Mouse (Mus musculus) WW6 (cell line): ENCODE results near the gene Cdh13.
A peak's percentile ranks its signal among the peaks of the same experiment; 100 is the strongest.

Source experiments
- DNase-seq: peaks from one replicate; pipeline ENCODE4 v3.0.0-alpha.2; 2013; ENCODE audit warnings: low read depth, low spot score

The Cdh13 gene

DNA sequence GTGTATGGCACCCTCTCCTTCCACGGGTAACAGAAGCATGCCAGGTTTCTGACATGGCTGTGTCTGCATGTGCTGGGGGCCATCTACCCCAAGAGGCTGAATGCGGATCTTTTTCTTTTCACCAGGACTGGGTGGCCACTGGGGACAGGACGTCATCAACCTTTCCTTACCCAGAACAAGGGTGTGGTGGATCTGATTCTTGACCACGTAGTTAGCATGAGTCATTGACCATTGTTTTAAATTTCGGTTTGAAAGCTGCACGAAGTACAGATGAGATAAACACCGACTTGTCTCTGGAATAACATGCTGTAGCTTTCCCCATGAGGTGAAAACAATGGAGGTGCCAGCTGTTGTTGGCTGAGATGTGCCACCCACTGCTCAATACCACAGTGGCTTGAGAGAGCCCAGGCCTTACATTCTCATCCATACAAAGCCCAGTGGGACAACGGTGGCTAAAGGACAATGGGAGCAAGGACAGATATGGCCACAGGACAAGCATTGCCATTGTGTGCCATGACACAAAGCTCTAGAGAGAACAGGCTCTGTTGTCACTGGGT lies 161.2 kb downstream of the Cdh13 start:
- DNase-seq: no peak

DNA sequence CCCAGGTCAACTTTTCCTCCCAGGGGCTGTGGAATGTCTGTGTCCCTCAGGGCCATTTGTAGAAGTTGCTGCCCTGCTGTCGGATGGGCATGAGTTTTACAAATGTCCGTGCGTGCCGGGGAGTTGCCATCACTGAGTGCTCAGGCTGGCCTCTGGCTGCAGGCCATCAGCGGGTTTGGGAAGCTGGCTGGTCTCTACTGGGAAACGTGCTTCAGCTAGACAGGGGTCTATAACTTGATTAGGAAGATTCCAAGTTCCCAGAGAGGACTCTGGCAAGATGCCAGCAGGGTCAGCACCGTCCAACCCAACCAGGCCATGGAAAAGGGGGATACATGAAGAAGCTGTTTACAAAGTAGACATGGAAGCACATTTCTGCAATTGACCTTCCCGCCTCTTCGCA lies 163.0 kb downstream of the Cdh13 start:
- DNase-seq: no peak

DNA sequence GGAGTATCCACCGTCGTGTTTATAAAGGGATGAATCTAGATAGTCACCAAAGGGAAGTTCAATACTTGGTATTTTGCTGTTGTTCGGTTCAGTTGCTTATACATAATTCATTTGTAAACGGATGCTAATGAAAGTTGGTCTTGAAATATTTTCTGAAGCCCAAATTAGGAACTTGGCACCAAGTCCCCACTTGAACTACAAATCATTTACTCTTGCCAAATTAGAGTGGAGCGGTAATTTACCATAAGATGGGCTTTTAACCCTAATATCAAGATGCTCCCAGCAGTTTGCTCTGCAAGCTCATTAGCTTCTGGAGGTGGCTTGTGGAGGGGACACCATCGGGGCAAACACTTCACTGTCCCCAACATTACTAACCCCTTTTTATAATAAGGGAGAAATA lies 164.5 kb downstream of the Cdh13 start:
- no peak for DNase-seq

DNA sequence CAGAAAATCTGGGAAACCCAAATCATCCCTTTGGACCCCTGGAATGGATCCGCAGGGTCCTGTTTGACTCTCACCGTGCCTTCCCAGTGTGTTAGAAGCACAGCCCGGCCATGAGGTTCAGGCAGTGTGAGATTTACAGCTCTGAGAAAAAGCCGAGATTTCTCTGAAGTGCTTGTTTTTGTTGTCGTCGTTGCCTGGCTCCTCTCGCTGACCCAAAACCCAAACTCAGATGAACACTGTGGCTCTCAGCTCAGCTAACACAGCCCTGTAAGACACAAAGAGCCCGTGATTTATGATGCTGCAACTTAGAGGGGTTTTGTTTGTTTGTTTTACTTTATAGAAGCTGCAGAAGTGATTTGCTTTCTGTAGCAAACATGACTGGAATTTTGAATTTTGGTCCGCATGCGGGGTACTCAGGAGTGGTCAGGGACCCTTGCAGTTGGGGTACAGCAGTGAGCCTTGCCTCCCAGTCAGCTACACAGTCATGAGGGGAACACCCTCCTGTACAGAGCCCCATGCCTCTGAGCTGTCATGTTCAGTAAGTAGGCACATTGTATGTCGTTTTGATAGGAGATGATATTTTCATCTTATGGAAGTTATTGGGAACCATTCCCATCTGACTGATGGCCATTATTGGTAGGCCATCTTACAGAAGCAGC lies 169.0 kb downstream of the Cdh13 start:
- DNase-seq: no peak

DNA sequence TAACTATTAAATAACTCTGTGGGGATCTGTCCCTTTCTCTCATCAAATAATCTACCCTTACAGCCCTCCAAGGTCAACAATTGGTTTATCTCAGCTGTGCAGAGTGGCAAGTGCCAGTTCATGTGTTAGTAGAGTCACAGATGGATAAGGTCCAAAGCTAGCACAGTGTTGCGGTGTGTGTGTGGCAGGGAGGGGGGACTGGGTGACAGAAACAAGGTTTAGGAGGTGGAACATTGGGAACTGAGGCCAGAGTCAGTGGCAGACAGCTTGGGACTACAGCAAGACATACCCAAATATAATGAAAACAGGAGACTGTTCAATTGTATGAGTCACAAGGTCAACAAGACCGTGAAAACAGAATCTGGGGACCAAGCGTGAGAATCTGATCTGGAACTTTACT lies 171.7 kb downstream of the Cdh13 start:
- no peak for DNase-seq

DNA sequence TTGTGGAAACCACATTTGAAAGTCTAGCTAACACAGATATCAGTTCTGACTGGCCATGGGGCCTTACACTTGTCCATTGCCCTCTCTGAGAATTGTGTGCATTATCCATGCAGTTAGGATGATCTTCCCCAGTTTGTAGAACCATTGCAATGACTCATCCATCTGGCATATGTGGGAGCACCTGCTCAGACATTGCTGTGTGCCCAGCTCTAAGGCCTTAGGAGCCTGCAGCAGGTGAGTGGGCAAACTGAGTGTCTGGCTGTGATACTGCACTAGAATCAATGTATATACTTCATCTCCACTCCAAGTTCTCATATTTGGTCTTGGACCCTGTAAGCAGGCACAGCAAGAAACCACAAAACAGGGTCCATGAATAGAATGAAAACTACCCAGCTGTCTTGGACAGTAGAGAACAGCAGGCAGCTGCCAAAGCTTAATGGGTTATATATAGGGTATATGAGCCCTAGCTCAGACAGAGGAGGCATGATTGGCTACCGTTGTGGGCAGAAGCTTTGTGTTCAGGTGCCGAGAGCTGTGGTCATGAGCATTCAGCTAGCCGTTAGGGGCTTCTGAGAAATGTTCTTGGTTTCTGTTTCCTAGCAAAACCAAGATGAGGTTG lies 181.9 kb downstream of the Cdh13 start:
- no peak for DNase-seq

DNA sequence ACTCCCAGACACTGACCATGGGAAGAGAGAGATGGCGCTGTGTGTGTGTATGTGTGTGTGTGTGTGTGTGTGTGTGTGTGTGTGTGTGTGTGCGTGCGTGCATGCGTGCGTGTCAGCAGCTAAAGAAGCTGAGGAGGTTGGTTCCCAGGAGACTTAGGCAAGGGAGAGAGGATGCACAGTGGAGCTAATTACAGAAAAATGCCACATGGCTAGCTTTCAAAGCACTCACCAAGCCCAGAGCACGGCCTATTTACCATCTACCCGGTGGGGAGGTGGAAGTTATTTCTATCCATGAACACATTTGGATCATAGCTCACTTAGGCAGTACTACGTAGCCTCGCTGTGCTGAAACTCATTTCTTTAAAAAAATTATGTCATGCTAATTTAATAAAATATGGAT lies 194.1 kb downstream of the Cdh13 start:
- DNase-seq: no peak

DNA sequence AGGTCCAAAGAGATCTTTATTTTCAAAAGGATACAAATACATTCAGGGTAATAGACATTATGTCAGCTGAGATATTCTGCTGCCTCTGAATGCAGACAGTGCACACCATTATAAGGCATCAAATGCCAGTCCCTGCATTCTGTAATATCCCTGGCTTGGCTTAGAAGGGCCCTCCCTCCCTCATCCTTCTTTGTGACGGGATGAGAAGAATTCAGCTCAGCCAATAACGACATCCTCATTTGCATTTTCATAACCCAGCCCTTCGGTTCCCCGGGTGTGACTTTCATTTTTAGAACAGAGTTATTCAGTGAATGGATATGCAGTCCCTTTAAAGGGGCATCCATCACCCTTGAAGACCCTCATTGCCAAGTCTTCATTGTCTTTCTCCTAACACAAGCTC lies 205.2 kb downstream of the Cdh13 start:
- DNase-seq: no peak

DNA sequence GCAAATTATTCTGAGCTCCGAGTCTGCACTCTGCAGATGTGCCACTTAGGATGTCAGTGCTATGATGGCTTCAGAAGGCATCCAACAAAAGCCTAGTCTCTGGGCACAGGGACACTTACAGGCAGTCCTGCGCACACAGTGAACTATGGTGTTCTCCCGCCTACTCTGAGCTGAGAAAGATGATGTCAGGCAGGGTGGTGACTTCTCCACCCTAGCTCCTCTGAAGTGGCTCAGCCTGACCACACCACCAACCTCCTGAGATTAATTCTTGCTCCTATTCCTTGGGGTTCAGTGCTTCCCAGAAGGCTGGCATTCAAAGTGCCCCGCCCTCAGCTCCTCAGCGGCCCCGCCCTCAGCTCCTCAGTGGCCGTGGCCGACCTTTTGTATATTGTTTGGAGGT lies 219.0 kb downstream of the Cdh13 start:
- DNase-seq: no peak

DNA sequence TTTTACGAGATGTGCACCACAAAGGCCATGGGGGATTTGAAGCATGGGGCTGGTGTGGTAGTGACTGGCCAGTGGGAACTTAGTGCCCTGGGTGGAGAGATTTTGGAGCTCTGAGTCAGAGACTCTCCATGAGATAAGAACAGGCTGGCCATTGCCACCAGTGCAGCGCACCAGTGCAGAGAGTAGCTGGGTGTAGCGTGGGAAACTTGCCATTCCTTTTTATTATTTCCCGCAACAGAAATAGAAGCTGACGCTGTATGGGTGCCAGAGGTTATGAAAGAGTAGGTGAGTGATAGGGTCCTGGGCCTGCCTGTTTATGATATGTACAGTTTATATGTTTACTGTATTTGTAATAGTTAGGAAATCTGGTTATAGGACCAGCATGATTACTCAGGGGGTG lies 225.9 kb downstream of the Cdh13 start:
- no peak for DNase-seq

DNA sequence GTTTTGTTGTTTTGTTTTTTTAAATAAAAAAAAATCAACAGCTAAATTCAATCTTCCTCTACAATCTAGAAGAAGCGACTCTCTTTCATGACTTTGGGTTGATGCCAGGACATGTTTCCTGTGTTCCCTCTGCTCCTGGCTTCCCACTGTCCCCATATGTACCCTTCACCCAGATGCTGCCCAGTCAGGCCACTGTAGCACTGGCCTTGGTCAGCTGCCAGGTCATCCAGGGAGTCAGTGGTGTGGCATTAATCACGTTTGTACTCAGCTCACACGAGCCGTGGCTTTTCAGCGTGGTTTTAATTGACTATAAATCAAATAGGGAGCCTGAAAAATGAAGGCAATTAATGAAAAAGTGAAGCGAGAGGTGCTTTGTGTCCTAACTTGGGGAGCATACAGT lies 229.7 kb downstream of the Cdh13 start:
- no peak for DNase-seq

DNA sequence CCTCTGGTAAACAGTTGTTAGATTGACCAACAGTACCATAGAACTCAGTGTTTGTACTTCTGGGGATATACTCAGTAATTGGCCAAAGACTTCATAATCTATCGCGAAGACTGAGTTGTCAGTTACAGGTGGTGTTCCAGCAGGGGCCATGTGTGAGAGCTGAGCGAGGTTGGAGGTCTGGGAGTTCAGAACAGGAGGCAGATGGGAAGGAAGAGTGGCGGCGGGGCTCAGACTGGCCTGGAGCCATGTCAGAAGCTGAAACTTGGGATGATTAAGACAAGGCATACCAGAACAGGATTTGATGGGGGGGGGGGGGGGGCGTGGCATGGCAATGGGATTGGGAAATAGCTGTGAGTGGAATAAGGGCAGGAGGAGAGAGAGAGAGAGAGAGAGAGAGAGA lies 232.1 kb downstream of the Cdh13 start:
- DNase-seq: no peak

DNA sequence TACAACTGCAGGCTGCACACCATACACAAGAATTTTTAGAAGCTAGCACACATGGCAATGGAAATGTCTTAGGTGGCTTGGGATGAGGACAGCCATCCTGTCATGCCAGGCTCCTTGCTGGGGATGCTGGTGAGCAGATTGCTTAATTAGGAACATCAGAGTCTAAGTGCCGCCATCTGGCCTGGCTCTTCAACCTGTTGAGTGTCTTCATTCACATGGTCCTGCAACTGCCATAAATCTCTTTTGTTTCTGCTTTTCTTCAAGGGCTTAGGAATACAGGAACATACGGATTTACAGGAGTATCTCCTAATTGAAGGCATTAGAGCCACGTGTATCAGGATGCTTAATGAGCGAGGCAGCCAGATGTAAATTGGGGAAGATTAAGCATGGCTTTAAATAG lies 233.5 kb downstream of the Cdh13 start:
- no peak for DNase-seq

DNA sequence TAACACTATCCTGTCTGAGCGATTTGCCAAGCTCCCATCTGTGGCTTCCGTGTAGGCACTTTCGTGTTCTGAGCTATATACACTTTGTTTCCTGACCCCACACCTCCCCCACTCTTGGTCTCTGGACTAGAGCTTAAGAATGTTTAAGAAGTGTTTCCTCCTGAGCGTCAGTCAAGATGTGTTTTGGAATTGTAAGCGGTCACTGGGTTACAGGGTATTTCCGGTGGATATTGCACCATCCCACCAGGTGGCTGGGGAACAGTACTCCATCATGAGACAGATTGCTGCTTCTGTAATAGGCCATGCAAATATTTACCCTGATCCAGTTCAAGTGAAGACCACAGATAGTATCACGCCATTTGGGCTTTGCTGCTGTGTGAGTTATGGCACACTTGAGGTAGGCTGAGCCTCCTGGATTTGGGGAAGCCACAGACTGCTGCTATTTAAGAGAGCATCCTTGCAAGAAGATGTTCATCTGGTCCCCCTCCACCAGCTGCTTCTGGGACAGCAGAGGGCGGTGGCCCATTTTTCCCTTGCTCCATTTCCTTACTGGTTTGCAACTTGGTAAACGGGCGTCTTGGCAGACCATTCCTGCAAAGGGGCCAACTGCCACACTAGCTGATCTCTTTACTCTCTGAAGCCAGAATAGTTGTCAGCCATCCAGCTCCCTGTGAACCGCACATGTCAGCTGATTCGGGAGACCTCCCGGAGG lies 234.7 kb downstream of the Cdh13 start:
- DNase-seq: no peak

DNA sequence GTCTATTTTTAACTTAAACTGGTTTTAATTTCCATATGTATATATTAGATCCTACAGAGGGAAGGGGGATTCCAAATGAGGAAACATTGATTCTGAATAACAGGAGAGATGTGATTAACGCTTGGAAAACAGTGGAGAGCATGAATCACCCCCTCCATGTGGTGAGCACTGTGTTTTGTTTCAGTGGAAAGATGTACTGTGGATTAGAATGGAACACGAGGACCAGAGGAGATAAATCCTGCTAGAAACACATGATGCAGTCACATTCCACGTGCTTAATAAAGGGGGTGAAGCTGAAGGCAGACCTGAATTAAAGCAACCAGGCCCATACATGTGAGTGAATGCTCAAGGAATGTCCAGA lies 235.2 kb downstream of the Cdh13 start:
- DNase-seq: no peak

DNA sequence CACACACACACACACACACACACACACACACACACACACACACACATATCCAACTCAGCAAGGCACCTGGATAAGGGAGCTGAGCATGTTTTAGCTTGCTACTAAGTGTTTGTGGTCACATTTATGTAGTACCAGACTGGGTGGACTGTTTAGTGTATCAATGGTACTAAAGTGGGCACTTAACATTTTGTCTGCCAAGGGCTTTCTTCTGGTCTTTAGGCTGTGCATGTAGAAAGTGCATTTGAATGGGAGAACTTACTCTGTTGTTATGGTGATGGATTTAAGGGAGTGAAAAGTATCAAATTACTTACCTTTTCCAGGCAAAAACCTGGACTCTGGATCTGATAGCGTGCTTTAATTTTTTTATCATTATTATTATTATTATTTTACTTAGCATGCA lies 240.4 kb downstream of the Cdh13 start:
- peak; percentile 52 for DNase-seq

DNA sequence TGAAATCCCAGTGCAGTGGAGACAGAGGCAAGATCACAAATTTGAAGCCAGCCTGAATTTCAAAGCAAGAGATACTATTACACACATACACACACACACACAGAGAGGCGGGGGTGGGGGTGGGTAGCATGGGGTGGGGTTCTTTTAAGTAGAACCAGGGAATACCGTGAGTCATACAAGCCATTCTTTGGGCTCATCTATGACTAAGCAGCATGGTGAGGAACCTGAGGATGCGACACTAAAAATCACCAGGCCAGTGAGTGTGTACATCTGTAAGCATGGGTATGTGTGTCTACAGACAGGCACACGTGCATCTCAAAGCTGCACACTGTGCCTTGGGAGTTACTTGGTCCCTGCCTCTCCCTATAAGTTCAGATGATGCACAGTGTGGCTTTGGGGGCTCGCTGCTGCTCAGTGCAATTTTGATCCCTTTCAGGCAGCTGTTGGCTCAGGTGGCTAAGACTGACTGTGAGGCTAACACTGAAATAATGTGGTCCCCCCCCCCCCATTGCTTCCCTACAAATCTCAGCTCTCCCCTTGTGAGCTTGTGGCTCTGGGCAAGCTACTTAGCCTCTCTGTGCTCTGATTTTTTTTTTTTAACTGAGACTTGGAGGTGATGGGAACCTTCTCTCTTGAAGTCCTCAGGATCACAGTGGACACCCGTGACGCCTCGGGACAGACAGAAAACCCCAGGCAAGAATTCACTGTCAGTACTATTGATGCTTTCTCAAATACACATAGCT lies 255.5 kb downstream of the Cdh13 start:
- no peak for DNase-seq

DNA sequence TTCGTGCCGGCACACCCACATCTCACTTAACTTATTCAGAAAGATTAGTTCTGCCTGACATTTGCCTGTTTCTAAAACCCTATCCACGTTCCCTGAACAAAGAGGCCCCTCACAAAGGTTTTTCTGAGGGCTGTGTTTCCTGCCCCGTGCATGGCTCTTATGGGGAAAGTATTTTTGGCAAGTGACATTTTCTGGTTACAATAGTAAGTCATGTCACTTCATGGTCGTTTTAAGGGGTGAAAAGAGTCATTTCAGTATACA lies 256.0 kb downstream of the Cdh13 start:
- no peak for DNase-seq

DNA sequence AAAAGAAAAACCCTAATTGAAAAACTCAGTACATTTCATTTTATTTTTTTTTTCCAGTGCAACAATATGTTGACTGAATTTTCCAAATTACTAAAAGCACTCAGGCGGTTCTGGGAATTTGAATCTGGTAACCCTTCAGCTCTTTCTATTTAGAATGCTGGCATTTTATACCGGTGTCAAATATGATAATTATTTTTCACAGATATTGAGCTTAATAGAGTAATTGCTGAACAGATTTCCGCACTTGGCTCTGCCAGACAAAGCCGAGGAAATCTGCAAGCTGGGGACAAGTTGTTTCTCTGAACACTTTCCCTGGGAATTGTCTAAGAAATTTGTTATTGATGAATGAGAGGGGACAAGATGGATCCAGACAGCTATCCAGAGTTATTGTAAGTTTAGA lies 256.4 kb downstream of the Cdh13 start:
- no peak for DNase-seq

DNA sequence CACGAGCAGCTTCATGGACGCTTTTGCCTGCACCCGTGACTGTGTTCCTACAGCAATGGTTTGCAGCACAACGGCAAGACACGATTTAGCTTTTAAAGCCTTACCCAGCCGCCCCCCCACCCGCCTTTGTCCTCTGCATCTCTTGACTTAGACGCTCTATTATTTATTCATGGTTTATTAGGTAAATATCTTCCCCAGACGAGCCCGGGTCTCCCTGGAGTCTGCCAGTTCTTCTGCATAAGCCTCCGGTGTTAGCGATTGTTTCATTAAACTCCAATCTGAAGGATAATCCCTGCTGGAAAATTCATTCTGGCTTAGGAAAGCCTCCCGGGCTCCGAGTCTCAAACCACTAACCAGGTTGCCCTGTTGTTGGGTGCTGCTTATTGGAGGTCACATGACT lies 268.9 kb downstream of the Cdh13 start:
- no peak for DNase-seq

DNA sequence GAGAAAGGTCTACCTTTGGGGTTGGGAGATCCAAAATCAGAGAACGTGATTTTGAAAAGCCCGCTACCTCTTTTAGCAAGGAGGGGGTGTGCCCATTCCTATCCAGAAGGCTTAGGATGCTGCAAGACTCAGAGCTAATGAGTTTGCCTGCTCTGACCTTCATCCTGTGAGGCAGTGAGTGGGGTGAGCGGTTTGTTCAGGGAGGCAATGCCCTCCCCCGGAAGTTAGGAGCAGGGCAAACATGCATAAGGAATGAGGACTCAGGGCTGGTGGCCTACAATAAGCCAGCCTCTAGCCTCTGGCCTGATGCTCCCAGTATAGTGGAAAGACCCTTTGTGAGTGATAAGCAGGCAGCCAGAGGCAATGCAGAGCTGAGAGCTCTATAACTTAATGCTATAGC lies 269.3 kb downstream of the Cdh13 start:
- DNase-seq: no peak

DNA sequence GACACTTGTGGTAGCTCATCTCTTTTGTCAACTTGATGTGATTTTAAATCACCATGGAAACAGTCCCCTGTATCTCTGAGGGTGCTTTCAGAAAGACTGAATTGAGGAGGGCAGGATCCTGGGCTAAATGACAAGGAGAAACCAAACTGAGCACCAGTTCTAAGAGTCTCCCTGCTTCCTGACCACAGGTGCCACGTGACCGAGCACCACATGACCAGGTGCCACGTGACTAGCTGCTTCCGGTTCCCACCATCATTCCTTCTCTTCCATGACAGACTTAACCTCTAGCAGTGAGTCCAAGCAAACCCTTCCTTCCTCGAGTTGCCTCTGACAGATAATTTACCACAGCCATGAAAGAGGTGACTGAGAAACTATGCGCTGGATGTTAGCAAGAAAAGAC lies 280.5 kb downstream of the Cdh13 start:
- DNase-seq: no peak

DNA sequence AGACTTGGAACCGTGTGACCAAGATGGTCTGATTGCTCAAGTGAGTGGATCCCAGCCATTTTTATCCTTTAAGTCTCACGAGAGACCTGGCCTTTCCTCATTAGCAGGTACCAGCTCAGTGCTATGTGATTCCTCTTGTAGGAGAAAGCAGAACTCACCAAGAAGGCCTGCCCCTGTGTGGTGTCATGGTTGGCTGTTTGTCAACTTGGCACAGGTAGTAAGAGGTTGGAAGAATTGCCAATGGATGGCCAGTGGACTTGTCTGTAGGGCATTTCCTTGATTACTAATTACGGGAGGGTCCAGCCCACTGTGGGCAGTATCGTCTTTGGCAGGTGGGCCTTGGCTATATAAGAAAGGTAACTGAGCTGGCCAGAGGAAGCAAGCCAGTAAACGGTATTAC lies 281.7 kb downstream of the Cdh13 start:
- no peak for DNase-seq
